In the genomic region with DNA sequence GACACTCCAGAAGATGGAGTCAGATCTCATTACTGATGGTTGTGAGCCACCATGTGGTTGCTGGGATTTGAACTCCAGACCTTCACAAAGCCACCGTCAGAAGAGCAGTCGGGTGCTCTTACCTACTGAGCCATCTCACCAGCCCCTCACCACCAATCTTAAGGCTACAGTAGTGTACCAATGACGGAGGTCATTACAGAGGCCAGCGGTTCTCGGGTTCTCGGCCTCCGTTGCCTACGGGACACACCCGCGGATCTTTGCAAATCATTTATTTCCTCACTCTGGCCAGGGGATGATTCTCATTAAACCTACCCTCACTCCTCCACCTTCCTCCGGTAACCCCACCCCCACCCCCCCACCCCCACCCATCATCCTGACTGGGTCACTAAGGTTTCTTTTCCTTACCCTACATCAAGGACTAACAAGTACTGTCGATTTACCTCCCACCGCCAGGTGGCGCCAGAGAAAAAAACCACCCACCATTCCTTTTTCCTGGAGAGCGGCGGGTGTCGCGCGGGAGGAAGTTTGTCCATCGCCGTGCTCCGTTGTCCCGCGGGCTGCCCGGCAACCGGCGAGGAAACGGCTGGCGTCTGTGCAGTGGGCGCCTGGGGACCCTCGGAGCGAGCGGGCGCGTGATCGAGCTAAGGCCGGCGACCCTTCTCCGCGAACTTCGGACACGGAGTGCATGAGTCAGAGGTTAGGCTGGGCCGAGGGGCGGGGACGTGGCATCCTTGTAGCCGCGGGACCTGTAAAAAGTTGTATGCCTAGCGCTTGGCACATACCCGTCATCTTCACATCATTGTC, we compare ENCODE assay signal across 1 mouse cellular context.
TF ChIP-seq lines count a peak whose summit lies in the region.

A gene (plus strand): TSS at position 496 of the 804 bp plus-strand sequence.

TF ChIP-seq in CH12.LX, 34 proteins besides CTCF, POLR2A, EP300 and RAD21 (continued from another document):
- TF ChIP-seq USF1 (IDR thresholded peaks at IDR 0.05; ENCODE audit: low read depth, low read length) (no peak), KAT2A (IDR thresholded peaks at IDR 0.05; ENCODE audit: insufficient replicate concordance, low read length) (0 out of 2 replicates have a peak, but pooled peaks have one; percentile 55), USF2 (conservative IDR thresholded peaks at IDR 0.05; ENCODE audit: low read depth, low read length) (no peak), RCOR1 (conservative IDR thresholded peaks at IDR 0.05; ENCODE audit: low read depth, low read length) (no peak), TCF12 (IDR thresholded peaks at IDR 0.05; ENCODE audit: low read depth, low read length) (peak; percentile 74), ZMIZ1 (IDR thresholded peaks at IDR 0.05; ENCODE audit: low read depth, low read length) (no peak), GABPA (IDR thresholded peaks at IDR 0.05; ENCODE audit: insufficient replicate concordance, low read depth, low read length) (peak; percentile 85), NRF1 (IDR thresholded peaks at IDR 0.05; ENCODE audit: low read depth, low read length) (peak; percentile 46; the same call in 1 of the 2 replicates), HCFC1 (IDR thresholded peaks at IDR 0.05; ENCODE audit: low read depth, low read length) (peak; percentile 83), PAX5 (IDR thresholded peaks at IDR 0.05; ENCODE audit: low read length) (no peak), UBTF (IDR thresholded peaks at IDR 0.05; ENCODE audit: low read depth, low read length) (no peak), E2F4 (IDR thresholded peaks at IDR 0.05; ENCODE audit: insufficient replicate concordance, low read depth, low read length) (no peak), MAZ (IDR thresholded peaks at IDR 0.05; ENCODE audit: low read depth, low read length) (peak; percentile 71; the same call in 1 of the 2 replicates), MXI1 (IDR thresholded peaks at IDR 0.05; ENCODE audit: low read depth, low read length) (peak; percentile 90), TBP (conservative IDR thresholded peaks at IDR 0.05; ENCODE audit: low read depth, low read length) (no peak; the same call in 1 of the 2 replicates), JUN (IDR thresholded peaks at IDR 0.05; ENCODE audit: insufficient read depth, low read depth, low read length) (no peak), ZNF384 (IDR thresholded peaks at IDR 0.05; ENCODE audit: low read depth, low read length) (no peak), SIN3A (IDR thresholded peaks at IDR 0.05; ENCODE audit: low read length) (peak; percentile 94), POLR2AphosphoS2 (IDR thresholded peaks at IDR 0.05; ENCODE audit: low read depth, low read length) (no peak), ZC3H11A (IDR thresholded peaks at IDR 0.05; ENCODE audit: low read depth, low read length) (no peak), SMC3 (IDR thresholded peaks at IDR 0.05; ENCODE audit: low read depth, low read length) (peak; percentile 71), ELF1 (IDR thresholded peaks at IDR 0.05; ENCODE audit: low read depth, low read length) (peak; percentile 88), IRF4 (IDR thresholded peaks at IDR 0.05; ENCODE audit: low read depth, low read length) (peak; percentile 37; the same call in 1 of the 2 replicates), ZKSCAN1 (IDR thresholded peaks at IDR 0.05; ENCODE audit: borderline replicate concordance, low read depth, low read length) (no peak), MAX (IDR thresholded peaks at IDR 0.05; ENCODE audit: low read length) (peak; percentile 45; the same call in 1 of the 2 replicates), CHD2 (IDR thresholded peaks at IDR 0.05; ENCODE audit: low read length) (no peak), MEF2A (IDR thresholded peaks at IDR 0.05; ENCODE audit: borderline replicate concordance, low read depth, low read length) (peak; percentile 58; the same call in 1 of the 2 replicates), NELFE (IDR thresholded peaks at IDR 0.05; ENCODE audit: low read depth, low read length) (peak; percentile 63; the same call in 1 of the 2 replicates), ETS1 (conservative IDR thresholded peaks at IDR 0.05; ENCODE audit: low read depth, low read length) (no peak), CHD1 (IDR thresholded peaks at IDR 0.05; ENCODE audit: low read depth, low read length) (no peak), BHLHE40 (IDR thresholded peaks at IDR 0.05; ENCODE audit: low read depth, low read length) (0 out of 2 replicates have a peak, but pooled peaks have one; percentile 32), MAFK (IDR thresholded peaks at IDR 0.05; ENCODE audit: insufficient replicate concordance, low read length) (no peak)
